Mouse (Mus musculus): ENCODE measurements around the gene Upf2.
"Not testable (repeated sequence)": the region's sequence is repeated elsewhere in the genome, so short reads cannot be mapped to it uniquely, and the experiment has no call there.

Upf2 gene

DNA sequence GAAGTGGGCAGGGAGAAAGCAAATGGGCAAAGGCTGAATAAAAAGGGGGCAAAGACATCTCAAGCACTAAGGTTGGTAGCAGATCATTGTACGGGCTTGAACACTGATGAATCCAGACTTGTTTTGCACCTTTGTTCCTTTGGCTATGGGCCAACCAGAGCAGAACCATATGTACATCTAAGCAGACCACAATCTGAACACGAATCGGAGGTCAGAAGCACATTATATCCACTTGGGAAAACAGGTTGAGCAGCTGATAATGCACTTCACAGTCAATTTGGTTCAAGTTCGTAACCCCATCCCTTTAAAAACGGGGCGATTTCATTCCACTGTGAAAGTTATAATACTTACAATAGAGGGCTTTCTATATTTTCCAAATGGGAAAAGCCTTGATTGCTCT lies 964 bp upstream of the Upf2 start:
- DNase-seq, result peak; percentile 87

GRCm38 (mm10) chr2:5951621-5952211 lies 447 bp downstream of the Upf2 start:
- no peak for DNase-seq

DNA sequence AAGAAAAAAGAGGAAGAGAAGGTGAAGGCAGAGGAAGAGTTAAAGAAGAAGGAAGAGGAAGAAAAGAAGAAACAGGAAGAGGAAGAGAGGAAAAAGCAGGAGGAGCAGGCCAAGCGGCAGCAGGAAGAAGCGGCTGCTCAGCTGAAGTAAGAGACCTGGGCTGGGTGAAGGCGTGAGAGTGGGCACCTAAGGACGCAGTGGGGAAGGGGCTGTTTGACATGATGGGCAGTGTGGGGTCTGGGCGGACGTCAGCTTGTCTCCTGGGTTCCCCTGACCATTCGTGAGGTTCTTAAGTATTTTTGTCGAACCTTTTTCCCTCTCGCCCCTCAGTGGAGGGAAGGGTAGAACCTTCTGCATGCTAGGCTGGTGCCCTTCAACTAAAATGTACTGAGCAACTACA lies 6.4 kb downstream of the Upf2 start:
- peak; percentile 84 for DNase-seq

GRCm38 (mm10) chr2:5962265-5962664 lies 11.0 kb downstream of the Upf2 start:
- DNase-seq, result no peak

- DNase-seq, result not testable (repeated sequence)
These were observed 12.5 kb downstream of the Upf2 start for GRCm38 (mm10) chr2:5963729-5964128.

- no peak for DNase-seq
These were observed 14.7 kb downstream of the Upf2 start for GRCm38 (mm10) chr2:5965972-5966371.

GRCm38 (mm10) chr2:5970629-5971028 lies 19.4 kb downstream of the Upf2 start:
- not testable (repeated sequence) for DNase-seq

- no peak for DNase-seq
These were observed 26.3 kb downstream of the Upf2 start for GRCm38 (mm10) chr2:5977532-5977931.

GRCm38 (mm10) chr2:5995538-5995937 lies 44.3 kb downstream of the Upf2 start:
- no peak for DNase-seq

- DNase-seq, result no peak
These were observed 52.7 kb downstream of the Upf2 start for GRCm38 (mm10) chr2:6003949-6004348.

- DNase-seq, result no peak
These were observed 63.3 kb downstream of the Upf2 start for GRCm38 (mm10) chr2:6014532-6014931.

GRCm38 (mm10) chr2:6015182-6015581 lies 63.9 kb downstream of the Upf2 start:
- not testable (repeated sequence) for DNase-seq

- DNase-seq, result no peak
These were observed 69.3 kb downstream of the Upf2 start for GRCm38 (mm10) chr2:6020570-6020969.

DNA sequence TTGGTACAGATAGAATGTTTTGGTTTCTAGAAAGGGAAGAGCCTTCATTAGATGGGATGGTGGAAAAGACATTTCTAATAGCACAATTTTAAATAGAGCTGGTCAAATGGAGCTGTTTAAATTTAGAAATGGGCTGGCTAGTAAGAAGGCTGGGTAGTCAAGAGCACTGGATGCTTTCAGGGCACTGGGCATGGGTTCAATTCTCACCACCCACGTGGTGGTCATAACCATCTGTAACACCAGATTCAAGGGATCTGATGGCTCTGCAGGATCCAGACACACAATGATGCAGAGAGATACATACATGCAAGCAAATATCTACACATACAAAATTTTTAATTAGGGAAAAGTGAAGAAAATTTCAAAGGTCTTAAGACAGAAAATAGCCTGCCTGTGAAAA lies 91.4 kb downstream of the Upf2 start:
- no peak for DNase-seq

DNA sequence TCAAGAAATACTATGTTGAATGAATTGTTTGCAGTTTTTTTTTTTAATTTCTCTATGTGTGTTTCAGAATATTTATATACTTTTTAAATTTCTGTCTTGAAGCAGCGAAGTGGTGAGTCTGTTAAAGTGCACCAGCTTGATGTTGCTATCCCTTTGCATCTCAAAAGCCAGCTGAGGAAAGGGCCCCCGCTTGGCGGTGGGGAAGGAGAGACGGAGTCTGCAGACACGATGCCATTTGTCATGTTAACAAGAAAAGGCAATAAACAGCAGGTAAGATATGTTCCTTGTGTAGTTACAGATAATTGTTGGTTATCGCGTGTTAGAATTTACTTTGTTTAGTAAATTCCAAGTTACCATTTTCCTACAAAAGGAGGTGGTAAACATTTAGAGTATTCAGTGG lies 95.5 kb downstream of the Upf2 start:
- peak; percentile 55 for DNase-seq

- peak; percentile 42 for DNase-seq
These were observed 97.3 kb downstream of the Upf2 start for GRCm38 (mm10) chr2:6048570-6048969.

DNA sequence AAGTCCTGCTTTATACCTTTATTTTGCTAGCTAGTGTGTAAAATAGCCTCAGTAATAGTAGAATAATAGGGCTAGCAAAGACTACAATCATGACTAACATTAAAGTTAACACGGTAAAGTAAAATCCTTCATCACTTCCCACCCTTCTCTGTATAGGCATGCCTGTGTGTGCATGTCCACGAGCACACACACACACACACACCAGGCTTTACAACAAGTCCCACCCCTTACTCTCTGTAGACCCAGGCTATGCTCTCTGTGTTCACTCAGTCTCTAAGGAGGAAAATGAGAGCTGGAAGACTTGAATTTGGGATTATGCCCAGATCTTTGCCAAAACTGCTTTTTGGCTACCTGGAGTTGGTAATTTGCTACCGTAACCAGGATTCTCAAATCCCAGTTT lies 97.7 kb downstream of the Upf2 start:
- no peak for DNase-seq

GRCm38 (mm10) chr2:6055466-6055865 lies 104.2 kb downstream of the Upf2 start:
- no peak for DNase-seq

GRCm38 (mm10) chr2:6056518-6056917 lies 105.2 kb downstream of the Upf2 start:
- no peak for DNase-seq

- DNase-seq, result peak; percentile 60
These were observed 108.0 kb downstream of the Upf2 start for GRCm38 (mm10) chr2:6059291-6059690.

DNA sequence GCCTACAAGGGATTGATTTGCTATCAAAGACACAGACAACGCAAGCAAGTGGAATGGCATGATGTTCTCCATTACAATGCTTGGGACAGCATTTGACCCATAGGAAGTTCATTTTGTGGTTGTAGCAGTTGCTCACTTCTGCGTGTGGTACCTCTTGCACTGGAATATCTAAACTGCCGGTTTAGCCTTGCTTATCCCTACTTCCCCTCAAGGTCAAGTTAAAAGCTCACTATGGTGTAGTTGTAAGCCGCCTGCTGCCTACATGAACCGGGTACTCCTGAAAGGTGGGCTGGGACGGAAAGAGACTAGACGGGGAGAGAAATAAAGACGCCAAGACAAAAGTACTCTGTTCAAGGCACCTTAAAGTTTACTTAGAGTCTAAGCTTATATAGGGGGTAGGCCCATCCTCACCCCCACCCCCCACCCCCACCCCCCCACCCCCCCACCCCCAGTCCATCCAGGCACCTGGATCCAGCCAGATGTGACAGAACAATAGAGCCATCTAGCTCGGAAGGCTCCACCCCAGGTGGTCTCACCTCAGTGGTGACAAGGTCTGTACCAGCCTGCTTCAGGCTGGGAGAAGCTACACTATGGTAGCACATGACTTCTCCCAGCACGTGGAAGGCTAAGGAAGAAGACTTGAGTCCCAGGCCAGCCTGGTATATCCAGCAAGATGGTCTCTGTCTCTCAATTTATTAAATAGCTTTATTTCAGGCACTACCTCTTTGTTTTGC lies 109.0 kb downstream of the Upf2 start:
- DNase-seq, result no peak

DNA sequence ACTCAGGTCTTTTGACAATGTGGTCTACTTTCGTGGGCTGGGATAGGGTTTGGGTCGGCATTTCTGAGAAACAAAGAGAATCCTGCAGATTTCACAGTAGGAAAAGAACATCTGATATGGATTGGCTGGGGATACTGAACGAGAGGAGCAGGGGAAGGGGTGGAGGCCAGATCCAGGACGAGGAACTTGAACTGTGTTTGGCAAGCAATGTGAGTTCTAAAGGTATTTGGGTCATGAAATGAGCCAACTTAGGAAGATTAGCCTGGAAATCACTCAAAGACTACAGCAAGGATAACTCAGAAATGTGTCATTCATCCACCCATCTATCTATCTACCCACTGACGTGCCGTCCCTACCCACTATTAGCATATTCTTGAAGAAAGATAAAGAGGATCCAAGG lies 116.1 kb downstream of the Upf2 start:
- no peak for DNase-seq

GRCm38 (mm10) chr2:6070925-6071324 lies 119.7 kb downstream of the Upf2 start:
- peak; percentile 43 for DNase-seq

DNA sequence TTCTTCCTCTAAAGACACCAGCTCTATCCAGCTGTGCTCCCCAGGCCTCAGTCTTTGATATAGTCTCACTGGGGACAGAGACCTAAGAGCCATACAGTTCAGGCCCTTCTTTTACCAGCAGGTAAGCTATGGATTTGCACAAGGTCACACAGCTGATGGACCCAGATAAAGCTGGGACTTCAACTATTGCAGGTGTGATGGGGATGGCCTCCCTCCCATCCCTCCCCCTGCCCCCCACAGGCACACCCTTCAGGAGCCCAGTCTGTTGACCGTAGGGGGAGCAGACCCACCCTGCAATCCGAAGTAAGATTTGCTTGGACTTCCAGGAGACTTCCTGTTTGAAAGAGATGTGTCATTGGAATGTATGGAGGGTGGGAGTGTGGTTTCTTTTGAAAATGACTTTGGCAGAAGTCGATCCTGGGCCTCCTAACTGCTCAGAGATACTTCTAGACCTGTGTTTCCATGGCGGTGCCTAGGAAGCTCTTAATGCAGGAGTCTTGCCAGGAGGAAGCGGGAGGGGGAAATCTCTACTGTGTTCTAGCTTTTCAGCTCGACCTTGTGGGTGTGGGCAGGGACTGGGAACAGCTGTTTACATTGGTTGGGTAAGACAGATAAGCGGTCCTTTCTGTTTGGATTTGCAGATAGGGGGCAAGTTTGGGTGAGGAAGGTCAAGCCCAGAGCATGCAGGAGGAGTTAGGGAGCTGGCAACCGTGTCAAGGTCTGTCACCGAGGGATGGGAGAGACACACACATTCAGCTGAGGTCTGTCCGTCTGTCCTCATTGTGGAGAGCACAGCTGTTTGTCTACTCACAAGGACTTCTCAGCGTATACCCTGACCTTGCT lies 120.5 kb downstream of the Upf2 start:
- DNase-seq, result peak; percentile 92

All from heart, adult 11 months (tissue).